Mouse (Mus musculus): ENCODE results near the gene Olfr1153. TPM values are rescaled to one million over a fixed set of nuclear protein-coding genes. Genes with fewer than 3 reads are reported as not detected.

The Olfr1153 gene
- not detected in 2 replicates for polyA plus RNA-seq (2015; fragmentation: Nextera tagmentation; extraction: Ambion mirVana)

DNA sequence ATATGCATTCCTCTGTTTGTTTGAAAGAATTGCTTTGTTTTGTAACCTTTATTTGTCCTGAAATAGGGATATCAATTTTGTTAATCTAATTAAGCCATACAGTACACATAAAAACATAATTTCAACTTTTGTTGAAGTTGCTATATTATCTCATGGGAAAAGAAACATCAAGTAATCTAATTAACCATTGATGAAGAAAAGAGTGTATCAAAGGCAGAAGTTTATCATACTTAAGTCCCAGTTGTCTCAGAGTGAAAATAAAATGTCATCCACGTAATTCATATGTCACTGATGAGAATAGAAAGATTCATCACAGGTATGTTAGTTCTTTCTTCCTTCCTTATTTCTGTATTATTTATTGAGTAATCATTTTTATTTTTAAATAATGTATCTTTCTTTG is at the start of gene Olfr1153:
Gene Olfr1153, plus strand, starts transcription at position 301 of the 400 bp plus-strand sequence.
- H3K36me3 ChIP-seq (ENCODE audit: insufficient read depth, low read length) = no peaks in the 10 kb centered on the region
- DNase-seq (ENCODE audit: low spot score) (no peak), ATAC-seq (replicated peaks; ENCODE audit: low FRiP score, low read depth) (no peak)
- no peak within 1 kb of the TSS for H3K9ac ChIP-seq (ENCODE audit: low read depth, low read length)
- H3K4me1 ChIP-seq (replicated peaks; ENCODE audit: insufficient read depth, low read length) = no peaks in the 10 kb centered on the region
- H3K27me3 ChIP-seq (ENCODE audit: insufficient read depth, low read length) = no peaks in the 10 kb centered on the region
- 76% methylated on average over 1 of the region's 1 CpGs for WGBS
- no peak within 1 kb of the TSS for H3K27ac ChIP-seq
- no peak within 1 kb of the TSS for H3K4me3 ChIP-seq (replicated peaks; ENCODE audit: low read depth, low read length)
- no peak within 1 kb of the TSS for H3K4me2 ChIP-seq (ENCODE audit: low read length)
- no peaks in the 10 kb centered on the region for H3K9me3 ChIP-seq (replicated peaks; ENCODE audit: low read length)
- no peak for TF ChIP-seq CTCF (IDR thresholded peaks at IDR 0.05; ENCODE audit: low read depth)

DNA sequence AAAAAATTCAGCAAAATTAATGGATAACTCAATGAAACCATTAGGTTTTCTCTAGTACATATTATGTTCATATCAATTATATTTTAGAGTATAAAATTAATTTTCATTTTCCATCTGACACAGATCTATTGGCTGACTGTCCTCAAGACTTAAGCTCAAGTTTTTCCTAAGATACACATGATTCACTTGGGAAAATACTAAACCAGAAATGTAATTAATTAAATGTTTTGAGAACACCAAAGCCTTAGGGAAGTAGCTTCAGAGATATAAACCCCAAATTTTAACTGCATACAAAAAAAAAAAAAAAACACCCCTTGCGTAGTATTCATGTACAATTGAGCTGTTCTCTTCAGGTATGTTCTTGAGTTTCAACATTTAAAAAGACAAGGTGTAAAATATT is 39.2 kb upstream of the Olfr1153 start, which contains the start of gene Olfr1151:
Gene Olfr1151, plus strand, starts transcription at position 301 of the 400 bp plus-strand sequence.
- no peaks in the 10 kb centered on the region for H3K4me1 ChIP-seq (replicated peaks; ENCODE audit: insufficient read depth, low read length)
- no peak within 1 kb of the TSS for H3K4me2 ChIP-seq (ENCODE audit: low read length)
- 86% methylated on average over 1 of the region's 1 CpGs for WGBS
- H3K36me3 ChIP-seq (ENCODE audit: insufficient read depth, low read length) = no peaks in the 10 kb centered on the region
- H3K9me3 ChIP-seq (replicated peaks; ENCODE audit: low read length) = no peaks in the 10 kb centered on the region
- no peak within 1 kb of the TSS for H3K4me3 ChIP-seq (replicated peaks; ENCODE audit: low read depth, low read length)
- no peak for ATAC-seq (replicated peaks; ENCODE audit: low FRiP score, low read depth)
- H3K27ac ChIP-seq = no peak within 1 kb of the TSS
- no peak for TF ChIP-seq CTCF (IDR thresholded peaks at IDR 0.05; ENCODE audit: low read depth)
- H3K9ac ChIP-seq (ENCODE audit: low read depth, low read length) = no peak within 1 kb of the TSS
- DNase-seq (ENCODE audit: low spot score) = no peak
- H3K27me3 ChIP-seq (ENCODE audit: insufficient read depth, low read length) = no peaks in the 10 kb centered on the region

DNA sequence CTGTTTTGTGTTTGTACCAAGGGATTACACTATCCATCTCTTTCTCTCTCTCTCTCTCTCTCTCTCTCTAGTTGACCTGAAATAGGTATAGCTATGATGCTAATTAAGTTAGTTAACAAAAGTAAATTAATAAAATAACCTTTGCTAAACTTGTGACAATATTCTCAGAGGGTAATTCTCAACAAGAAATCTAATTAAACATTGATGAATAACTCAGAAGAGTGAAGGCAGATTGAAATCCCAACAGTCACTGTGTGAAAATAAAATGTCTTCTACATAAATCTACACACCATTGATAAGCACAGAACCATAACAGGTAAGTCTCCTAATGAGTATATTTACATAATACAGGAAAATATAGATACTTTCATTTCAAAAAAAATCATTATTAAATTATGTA is 28.6 kb upstream of the Olfr1153 start, which contains the start of gene Olfr1152:
Gene Olfr1152, plus strand, starts transcription at position 301 of the 400 bp plus-strand sequence.
- TF ChIP-seq CTCF (IDR thresholded peaks at IDR 0.05; ENCODE audit: low read depth) = no peak
- Histone ChIP-seq H3K4me3 (replicated peaks; ENCODE audit: low read depth, low read length) (no peak within 1 kb of the TSS), H3K36me3 (ENCODE audit: insufficient read depth, low read length) (no peaks in the 10 kb centered on the region), H3K27me3 (ENCODE audit: insufficient read depth, low read length) (no peaks in the 10 kb centered on the region), H3K27ac (no peak within 1 kb of the TSS), H3K9ac (ENCODE audit: low read depth, low read length) (no peak within 1 kb of the TSS), H3K4me2 (ENCODE audit: low read length) (no peak within 1 kb of the TSS), H3K4me1 (replicated peaks; ENCODE audit: insufficient read depth, low read length) (no peaks in the 10 kb centered on the region), H3K9me3 (replicated peaks; ENCODE audit: low read length) (no peaks in the 10 kb centered on the region)
- DNase-seq (ENCODE audit: low spot score) = no peak
- ATAC-seq (replicated peaks; ENCODE audit: low FRiP score, low read depth) = no peak

DNA sequence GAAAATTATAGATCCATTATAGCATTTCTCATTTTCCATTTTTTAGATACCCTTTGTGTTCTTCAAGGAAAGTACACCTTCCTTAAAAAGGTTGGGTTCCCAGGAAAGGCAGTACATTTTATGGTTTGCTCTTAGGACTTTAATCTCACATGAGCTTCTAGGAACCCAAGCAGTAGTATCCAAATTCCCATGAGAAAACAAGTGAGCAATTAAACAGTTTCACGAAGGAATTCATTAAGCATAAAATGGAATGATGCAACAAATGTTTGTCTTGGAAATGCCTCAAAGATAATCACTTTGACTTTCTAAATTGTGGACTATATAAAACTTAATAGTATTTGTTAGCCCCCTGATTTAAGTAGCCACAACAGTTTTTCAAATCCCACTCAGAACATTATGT is 10.3 kb downstream of the Olfr1153 start, which contains the start of gene Olfr1154:
Gene Olfr1154, minus strand, starts transcription at position 101 of the 400 bp plus-strand sequence.
- Histone ChIP-seq H3K9me3 (replicated peaks; ENCODE audit: low read length) (no peaks in the 10 kb centered on the region), H3K27me3 (ENCODE audit: insufficient read depth, low read length) (no peaks in the 10 kb centered on the region), H3K27ac (no peak within 1 kb of the TSS), H3K4me3 (replicated peaks; ENCODE audit: low read depth, low read length) (no peak within 1 kb of the TSS), H3K4me2 (ENCODE audit: low read length) (no peak within 1 kb of the TSS), H3K4me1 (replicated peaks; ENCODE audit: insufficient read depth, low read length) (no peaks in the 10 kb centered on the region), H3K9ac (ENCODE audit: low read depth, low read length) (no peak within 1 kb of the TSS), H3K36me3 (ENCODE audit: insufficient read depth, low read length) (no peaks in the 10 kb centered on the region)
- DNase-seq (ENCODE audit: low spot score) (no peak), ATAC-seq (replicated peaks; ENCODE audit: low FRiP score, low read depth) (no peak)
- WGBS = 71% methylated on average over 1 of the region's 1 CpGs
- no peak for TF ChIP-seq CTCF (IDR thresholded peaks at IDR 0.05; ENCODE audit: low read depth)

DNA sequence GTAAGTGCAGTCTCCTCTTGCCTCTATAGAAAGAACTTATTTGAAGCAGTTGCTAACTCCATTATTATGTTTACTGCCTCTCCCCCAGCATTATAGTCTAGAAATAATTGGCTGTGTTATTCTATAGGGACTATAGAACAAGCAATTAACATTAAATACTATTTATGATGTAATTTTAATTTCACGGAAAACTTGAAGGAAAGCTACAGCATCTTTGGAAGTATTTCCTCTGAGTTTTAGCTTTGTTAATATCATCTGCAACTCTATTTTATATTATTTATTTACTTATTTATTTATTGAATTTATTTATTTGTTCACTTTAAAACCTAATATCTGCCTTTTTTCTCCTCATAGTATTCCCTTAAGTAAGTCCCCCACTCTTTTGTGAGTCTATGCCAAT is 50.3 kb downstream of the Olfr1153 start, which contains the start of gene Olfr1155:
Gene Olfr1155, minus strand, starts transcription at position 101 of the 400 bp plus-strand sequence.
- no peak for TF ChIP-seq CTCF (IDR thresholded peaks at IDR 0.05; ENCODE audit: low read depth)

More for the DNA sequence above, 50.3 kb downstream of the Olfr1153 start, which contains the start of gene Olfr1155:
- no peak for DNase-seq (ENCODE audit: low spot score)
- ATAC-seq (replicated peaks; ENCODE audit: low FRiP score, low read depth) = no peak
- Histone ChIP-seq H3K4me1 (replicated peaks; ENCODE audit: insufficient read depth, low read length) (no peaks in the 10 kb centered on the region), H3K4me3 (replicated peaks; ENCODE audit: low read depth, low read length) (no peak within 1 kb of the TSS), H3K27ac (no peak within 1 kb of the TSS), H3K36me3 (ENCODE audit: insufficient read depth, low read length) (no peaks in the 10 kb centered on the region), H3K27me3 (ENCODE audit: insufficient read depth, low read length) (no peaks in the 10 kb centered on the region), H3K4me2 (ENCODE audit: low read length) (no peak within 1 kb of the TSS), H3K9ac (ENCODE audit: low read depth, low read length) (no peak within 1 kb of the TSS), H3K9me3 (replicated peaks; ENCODE audit: low read length) (no peaks in the 10 kb centered on the region)
- 96% methylated on average over 1 of the region's 1 CpGs for WGBS

Other genes starting within 250 kb of the Olfr1153 start
- gene Olfr1133, start 247.6 kb upstream of the Olfr1153 start, polyA plus RNA-seq (2015; fragmentation: Nextera tagmentation; extraction: Ambion mirVana) = not detected in 2 replicates
- not detected in 2 replicates for gene Olfr1134, start 236.5 kb upstream of the Olfr1153 start, polyA plus RNA-seq (2015; fragmentation: Nextera tagmentation; extraction: Ambion mirVana)
- gene Olfr1135, start 221.3 kb upstream of the Olfr1153 start, polyA plus RNA-seq (2015; fragmentation: Nextera tagmentation; extraction: Ambion mirVana) = not detected in 2 replicates
- not detected in 2 replicates for gene Olfr1136, start 201.0 kb upstream of the Olfr1153 start, polyA plus RNA-seq (2015; fragmentation: Nextera tagmentation; extraction: Ambion mirVana)
- gene Olfr1137, start 181.8 kb upstream of the Olfr1153 start, polyA plus RNA-seq (2015; fragmentation: Nextera tagmentation; extraction: Ambion mirVana) = not detected in 2 replicates
- not detected in 2 replicates for gene Olfr1138, start 155.0 kb upstream of the Olfr1153 start, polyA plus RNA-seq (2015; fragmentation: Nextera tagmentation; extraction: Ambion mirVana)
- not detected in 2 replicates for gene Olfr1140, start 151.2 kb upstream of the Olfr1153 start, polyA plus RNA-seq (2015; fragmentation: Nextera tagmentation; extraction: Ambion mirVana)
- gene Olfr1141, start 141.0 kb upstream of the Olfr1153 start, polyA plus RNA-seq (2015; fragmentation: Nextera tagmentation; extraction: Ambion mirVana) = not detected in 2 replicates
- gene Olfr152, start 115.5 kb upstream of the Olfr1153 start, polyA plus RNA-seq (2015; fragmentation: Nextera tagmentation; extraction: Ambion mirVana) = not detected in 2 replicates
- not detected in 2 replicates for gene Olfr1143, start 94.4 kb upstream of the Olfr1153 start, polyA plus RNA-seq (2015; fragmentation: Nextera tagmentation; extraction: Ambion mirVana)
- gene Olfr1145, start 85.1 kb upstream of the Olfr1153 start, polyA plus RNA-seq (2015; fragmentation: Nextera tagmentation; extraction: Ambion mirVana) = not detected in 2 replicates
- not detected in 2 replicates for gene Olfr1148, start 64.4 kb upstream of the Olfr1153 start, polyA plus RNA-seq (2015; fragmentation: Nextera tagmentation; extraction: Ambion mirVana)
- gene Olfr1150-ps1, start 51.0 kb upstream of the Olfr1153 start, polyA plus RNA-seq (2015; fragmentation: Nextera tagmentation; extraction: Ambion mirVana) = not detected in 2 replicates
- not detected in 2 replicates for gene Olfr1151, start 39.1 kb upstream of the Olfr1153 start, polyA plus RNA-seq (2015; fragmentation: Nextera tagmentation; extraction: Ambion mirVana)
- not detected in 2 replicates for gene Olfr1152, start 28.5 kb upstream of the Olfr1153 start, polyA plus RNA-seq (2015; fragmentation: Nextera tagmentation; extraction: Ambion mirVana)
- gene Olfr1154, start 10.2 kb downstream of the Olfr1153 start, polyA plus RNA-seq (2015; fragmentation: Nextera tagmentation; extraction: Ambion mirVana) = not detected in 2 replicates
- not detected in 2 replicates for gene Olfr1155, start 50.2 kb downstream of the Olfr1153 start, polyA plus RNA-seq (2015; fragmentation: Nextera tagmentation; extraction: Ambion mirVana)
- not detected in 2 replicates for gene Olfr1156, start 58.1 kb downstream of the Olfr1153 start, polyA plus RNA-seq (2015; fragmentation: Nextera tagmentation; extraction: Ambion mirVana)
- not detected in 2 replicates for gene Olfr1157, start 73.3 kb downstream of the Olfr1153 start, polyA plus RNA-seq (2015; fragmentation: Nextera tagmentation; extraction: Ambion mirVana)
- gene Olfr74, start 79.7 kb downstream of the Olfr1153 start, polyA plus RNA-seq (2015; fragmentation: Nextera tagmentation; extraction: Ambion mirVana) = not detected in 2 replicates
- not detected in 2 replicates for gene Olfr1158, start 95.2 kb downstream of the Olfr1153 start, polyA plus RNA-seq (2015; fragmentation: Nextera tagmentation; extraction: Ambion mirVana)
- gene Olfr1160, start 113.3 kb downstream of the Olfr1153 start, polyA plus RNA-seq (2015; fragmentation: Nextera tagmentation; extraction: Ambion mirVana) = not detected in 2 replicates
- gene Olfr1161, start 127.8 kb downstream of the Olfr1153 start, polyA plus RNA-seq (2015; fragmentation: Nextera tagmentation; extraction: Ambion mirVana) = not detected in 2 replicates
- not detected in 2 replicates for gene Olfr73, start 142.7 kb downstream of the Olfr1153 start, polyA plus RNA-seq (2015; fragmentation: Nextera tagmentation; extraction: Ambion mirVana)
- not detected in 2 replicates for gene Olfr1162, start 156.2 kb downstream of the Olfr1153 start, polyA plus RNA-seq (2015; fragmentation: Nextera tagmentation; extraction: Ambion mirVana)
- not detected in 2 replicates for gene Olfr1163, start 176.9 kb downstream of the Olfr1153 start, polyA plus RNA-seq (2015; fragmentation: Nextera tagmentation; extraction: Ambion mirVana)
- gene Olfr1164, start 199.0 kb downstream of the Olfr1153 start, polyA plus RNA-seq (2015; fragmentation: Nextera tagmentation; extraction: Ambion mirVana) = not detected in 2 replicates
- gene Olfr1166, start 233.3 kb downstream of the Olfr1153 start, polyA plus RNA-seq (2015; fragmentation: Nextera tagmentation; extraction: Ambion mirVana) = not detected in 2 replicates

Data from kidney, postnatal 0 days (tissue).